In genomic region chr1:191956871-191957270, GRCm38 (mm10) we compare ENCODE assay signal across 8 mouse cellular contexts. TPM values are rescaled to one million over a fixed set of nuclear protein-coding genes. Genes with fewer than 3 reads are reported as not detected.
DNase-seq lines count a peak whose midpoint lies in the region; ATAC-seq lines count a peak whose summit lies in the region.

No protein-coding gene starts in this region.

- WGBS in liver, embryonic 12.5 days (ENCODE audit: insufficient replicate concordance), result 33% methylated on average over 2 of the region's 2 CpGs

- H3K4me2 ChIP-seq in liver, embryonic 12.5 days, result peak overlapping the region; percentile 17; the same call in 1 of the 2 replicates

- H3K9ac ChIP-seq in liver, embryonic 12.5 days, result 0 out of 2 replicates have a peak overlapping the region, but pooled peaks have one; percentile 13

- H3K27me3 ChIP-seq in liver, embryonic 12.5 days (replicated peaks), result no peaks in the 10 kb centered on the region; the same call in 1 of the 2 replicates

- intact Hi-C loops in heart, postnatal 14 days (cut with DNase I), result no loop called here

- 0 out of 2 replicates have a peak, but pooled peaks have one; percentile 6 for ATAC-seq in liver, embryonic 12.5 days

- H3K4me1 ChIP-seq in liver, embryonic 12.5 days, result peaks cover 14% of the 10 kb centered on the region

- 0 out of 2 replicates have a peak overlapping the region, but pooled peaks have one; percentile 17 for H3K27ac ChIP-seq in liver, embryonic 12.5 days

- no peak overlapping the region for H3K4me3 ChIP-seq in liver, embryonic 12.5 days

- H3K9me3 ChIP-seq in liver, embryonic 12.5 days (replicated peaks), result no peaks in the 10 kb centered on the region

- no peaks in the 10 kb centered on the region for H3K36me3 ChIP-seq in liver, embryonic 12.5 days

- peak; percentile 16 for DNase-seq in cerebellum, adult 11-12 months
- no peak for DNase-seq in cerebellum, adult 11 months
- DNase-seq in Muller cell, postnatal 12 days (ENCODE audit: inconsistent ontology term), result peak; percentile 44
- DNase-seq in heart, postnatal 14 days, result peak; percentile 40 to 48
- no peak for DNase-seq in urinary bladder, postnatal 10 days (ENCODE audit: low spot score)
- no peak for DNase-seq in spleen, postnatal 10 days (ENCODE audit: low spot score in 2 of 2)
- no peak for DNase-seq in frontal cortex, postnatal 10 days (ENCODE audit: low spot score in 2 of 2)

RNA-seq across cellular contexts. Expression of gene Rd3, which starts 20.3 kb away (rescaled TPM):
- under 1 TPM; 0.45 to 0.51 TPM for total RNA-seq in heart, postnatal 14 days (2021)
- polyA plus RNA-seq in liver, embryonic 12.5 days (2016; fragmentation: Nextera tagmentation; extraction: Ambion mirVana), result 0.13 and 0.19 TPM in 2 replicates

RNA-seq across cellular contexts. Expression of gene Slc30a1, which starts 50.3 kb away (rescaled TPM):
- 10 to 100 TPM; 21.9 to 26.4 TPM for total RNA-seq in heart, postnatal 14 days (2021)
- 6.0 and 7.2 TPM in 2 replicates for polyA plus RNA-seq in liver, embryonic 12.5 days (2016; fragmentation: Nextera tagmentation; extraction: Ambion mirVana)

Comparison
In these comparisons a context has a peak if more than half of its experiments do, and no peak if none do; other contexts are left out.
1. DNase-seq: peak in cerebellum, adult 11-12 months (single experiment), Muller cell, postnatal 12 days (single experiment) and heart, postnatal 14 days (2 of 2); none in cerebellum, adult 11 months (single experiment), urinary bladder, postnatal 10 days (single experiment), spleen, postnatal 10 days (0 of 2) and frontal cortex, postnatal 10 days (0 of 2).